Mouse (Mus musculus) testis, adult 2 months (tissue): Measurements from ENCODE around the gene Cpne5.

Source experiments
- CTCF ChIP-seq: fragments of 200-500 bp; IDR thresholded peaks from 2 replicates; pipeline ENCODE4 v1.5.1; 2012; ENCODE audit warnings: low read depth, mild to moderate bottlenecking, inconsistent platforms, low read length, moderate library complexity; ENCODE audit not compliant: control insufficient read depth, insufficient read depth, insufficient replicate concordance
- POLR2A ChIP-seq: fragments of 200-500 bp; IDR thresholded peaks from 2 replicates; pipeline ENCODE4 v1.6.1; 2012; ENCODE audit warnings: low read depth, mild to moderate bottlenecking, inconsistent platforms, low read length, moderate library complexity; ENCODE audit not compliant: control insufficient read depth

DNA sequence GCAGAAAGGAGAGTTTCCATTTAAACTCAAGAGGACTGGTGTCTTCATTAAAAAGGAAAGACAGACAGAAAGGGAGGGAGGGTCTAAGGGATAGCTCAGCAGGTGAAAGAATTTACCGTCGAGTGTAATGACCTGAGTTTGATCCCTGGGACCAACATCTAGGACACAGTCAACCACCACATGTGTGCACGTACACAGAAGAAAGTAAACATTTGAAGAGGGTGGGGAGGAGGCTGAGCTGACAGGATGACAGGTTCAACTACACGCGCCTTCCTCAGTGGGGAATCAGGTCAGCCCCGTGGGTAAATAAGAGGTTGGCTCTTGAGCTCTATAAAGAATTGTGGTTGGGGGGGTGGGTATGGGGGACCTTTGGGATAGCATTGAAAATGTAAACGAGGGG lies 35.2 kb upstream of the Cpne5 start:
- TF ChIP-seq CTCF (no peak), POLR2A (no peak)
